Mouse (Mus musculus) cortical plate, adult 2 months (tissue): ENCODE measurements around the gene Arpp21. TPM values are rescaled to one million over a fixed set of nuclear protein-coding genes. Genes with fewer than 3 reads are reported as not detected.

Experiments
- H3K27ac ChIP-seq: fragments of 200-500 bp; 2 replicates; pipeline ENCODE4 v1.5.1; 2012; ENCODE audit warnings: low read length, control low read depth, inconsistent platforms; ENCODE audit not compliant: insufficient read depth
- H3K4me1 ChIP-seq: fragments of 200-500 bp; 2 replicates; pipeline ENCODE4 v1.6.1; 2011; ENCODE audit warnings: low read length; ENCODE audit not compliant: control insufficient read depth, insufficient read depth
- H3K4me3 ChIP-seq: fragments of 200-500 bp; 2 replicates; pipeline ENCODE4 v1.5.1; 2011; ENCODE audit warnings: mild to moderate bottlenecking, low read length, control low read depth; ENCODE audit not compliant: insufficient read depth
- CTCF ChIP-seq: fragments of 200-500 bp; IDR thresholded peaks from 2 replicates; pipeline ENCODE4 v1.5.1; 2011; ENCODE audit warnings: mild to moderate bottlenecking, control low read depth, low read length; ENCODE audit not compliant: insufficient read depth; ENCODE audit errors: extremely low read depth
- POLR2A ChIP-seq: fragments of 200-500 bp; IDR thresholded peaks from 2 replicates; pipeline ENCODE4 v1.6.1; 2011; ENCODE audit warnings: mild to moderate bottlenecking, low read length, control low read depth; ENCODE audit not compliant: insufficient read depth; ENCODE audit errors: extremely low read depth
- polyA plus RNA-seq: library from polyadenylated mRNA; depleted of rRNA; stranded (reverse); fragments of >200 nt; gene quantifications from 2 replicates; pipeline ENCODE4 v1.2.3, GENCODE M21; 2012

Arpp21 gene
- polyA plus RNA-seq, 1 experiment, result 601 TPM

- TF ChIP-seq POLR2A (no peak), CTCF (no peak)
- H3K27ac ChIP-seq, result peak overlapping the region; percentile 48; the same call in 1 of the 2 replicates
Observed at GRCm38 (mm10) chr9:112095708-112096107, 140.0 kb downstream of the Arpp21 start.

GRCm38 (mm10) chr9:112095198-112095597, 140.5 kb downstream of the Arpp21 start:
- Histone ChIP-seq H3K4me1 (peaks cover 8% of the 10 kb centered on the region), H3K4me3 (no peak overlapping the region), H3K27ac (no peak overlapping the region)
- TF ChIP-seq POLR2A (no peak), CTCF (no peak)

More at GRCm38 (mm10) chr9:112095708-112096107, 140.0 kb downstream of the Arpp21 start:
- Histone ChIP-seq H3K4me1 (peaks cover 9% of the 10 kb centered on the region), H3K4me3 (no peak overlapping the region)

- Histone ChIP-seq H3K4me3 (no peak overlapping the region), H3K27ac (no peak overlapping the region), H3K4me1 (peaks cover 11% of the 10 kb centered on the region)
- TF ChIP-seq CTCF (no peak), POLR2A (no peak)
Observed at GRCm38 (mm10) chr9:112078903-112079302, 156.8 kb downstream of the Arpp21 start.

GRCm38 (mm10) chr9:112078453-112078852, 157.3 kb downstream of the Arpp21 start:
- Histone ChIP-seq H3K4me1 (peaks cover 11% of the 10 kb centered on the region), H3K4me3 (no peak overlapping the region), H3K27ac (no peak overlapping the region)
- TF ChIP-seq CTCF, result no peak
- TF ChIP-seq POLR2A, result no peak

GRCm38 (mm10) chr9:112075273-112075672, 160.5 kb downstream of the Arpp21 start:
- no peak overlapping the region for H3K4me3 ChIP-seq
- H3K4me1 ChIP-seq, result peaks cover 15% of the 10 kb centered on the region
- TF ChIP-seq CTCF, result no peak
- 0 out of 2 replicates have a peak, but pooled peaks have one; percentile 7 for TF ChIP-seq POLR2A
- peak overlapping the region; percentile 27 for H3K27ac ChIP-seq

- Histone ChIP-seq H3K27ac (peak overlapping the region; percentile 27), H3K4me3 (no peak overlapping the region), H3K4me1 (peaks cover 15% of the 10 kb centered on the region)
- no peak for TF ChIP-seq CTCF
- no peak for TF ChIP-seq POLR2A
Observed at GRCm38 (mm10) chr9:112074872-112075271, 160.9 kb downstream of the Arpp21 start.

GRCm38 (mm10) chr9:112071368-112071767, 164.4 kb downstream of the Arpp21 start:
- no peak for TF ChIP-seq CTCF
- no peak for TF ChIP-seq POLR2A
- H3K4me3 ChIP-seq, result no peak overlapping the region
- H3K27ac ChIP-seq, result peak overlapping the region; percentile 3; the same call in 1 of the 2 replicates
- H3K4me1 ChIP-seq, result peaks cover 17% of the 10 kb centered on the region

GRCm38 (mm10) chr9:112070961-112071360, 164.8 kb downstream of the Arpp21 start:
- H3K4me1 ChIP-seq, result peaks cover 17% of the 10 kb centered on the region
- H3K27ac ChIP-seq, result 0 out of 2 replicates have a peak overlapping the region, but pooled peaks have one; percentile 14
- no peak overlapping the region for H3K4me3 ChIP-seq
- no peak for TF ChIP-seq POLR2A
- no peak for TF ChIP-seq CTCF

- Histone ChIP-seq H3K4me1 (peaks cover 11% of the 10 kb centered on the region), H3K27ac (no peak overlapping the region), H3K4me3 (no peak overlapping the region)
- TF ChIP-seq POLR2A (no peak), CTCF (no peak)
Observed at GRCm38 (mm10) chr9:112068250-112068649, 167.5 kb downstream of the Arpp21 start.

GRCm38 (mm10) chr9:112060696-112061425, 174.9 kb downstream of the Arpp21 start:
- H3K27ac ChIP-seq, result no peak overlapping the region

More at GRCm38 (mm10) chr9:112060696-112061425, 174.9 kb downstream of the Arpp21 start:
- TF ChIP-seq CTCF (no peak), POLR2A (no peak)
- Histone ChIP-seq H3K4me3 (no peak overlapping the region), H3K4me1 (peaks cover 4% of the 10 kb centered on the region; the same call in 1 of the 2 replicates)
